Mouse (Mus musculus): ENCODE results near the gene Bspry. TPM values are rescaled to one million over a fixed set of nuclear protein-coding genes. Genes with fewer than 3 reads are reported as not detected.

Gene Bspry
- total RNA-seq, 2 experiments from 2014 or later = 3.0 to 6.1 TPM

Other genes starting within 250 kb of the Bspry start
- gene Zfp37, start 249.0 kb upstream of the Bspry start, total RNA-seq (2021) = 1 to 10 TPM; 5.4 to 6.2 TPM
- gene Slc31a2, start 217.5 kb upstream of the Bspry start, total RNA-seq (2021) = 10 to 100 TPM; 30.8 to 36.9 TPM
- 10 to 100 TPM; 31.8 to 36.3 TPM for gene Fkbp15, start 119.5 kb upstream of the Bspry start, total RNA-seq (2021)
- gene Slc31a1, start 119.3 kb upstream of the Bspry start, total RNA-seq (2021) = 10 to 100 TPM; 45.7 to 48.4 TPM
- gene Cdc26, start 71.4 kb upstream of the Bspry start, total RNA-seq (2021) = 10 to 100 TPM; 61.6 to 78.0 TPM
- 10 to 100 TPM; 25.3 to 27.4 TPM for gene Prpf4, start 71.3 kb upstream of the Bspry start, total RNA-seq (2021)
- gene Rnf183, start 44.8 kb upstream of the Bspry start, total RNA-seq (2021) = under 1 TPM in 1 of 2 experiments, not detected in 1; 0.56 TPM
- gene Wdr31, start 9.2 kb upstream of the Bspry start, total RNA-seq (2021) = 1 to 10 TPM; 1.3 TPM
- gene Hdhd3, start 23.4 kb downstream of the Bspry start, total RNA-seq (2021) = 10 to 100 TPM; 12.3 to 15.6 TPM
- gene Alad, start 39.9 kb downstream of the Bspry start, total RNA-seq (2021) = 10 to 100 TPM; 86.9 to 99.8 TPM
- 10 to 100 TPM; 48.7 to 52.0 TPM for gene Pole3, start 45.0 kb downstream of the Bspry start, total RNA-seq (2021)
- gene 4933430I17Rik, start 45.3 kb downstream of the Bspry start, total RNA-seq (2021) = under 1 TPM; 0.36 to 0.56 TPM
- gene Rgs3, start 79.8 kb downstream of the Bspry start, total RNA-seq (2021) = 10 to 100 TPM; 27.3 to 40.2 TPM